Mouse (Mus musculus) MEL (cell line): ENCODE results near the gene Bin2. TPM values are rescaled to one million over a fixed set of nuclear protein-coding genes. Genes with fewer than 3 reads are reported as not detected.

Source experiments
- DNase-seq: peaks from one replicate; pipeline ENCODE4 v3.0.0; 2011; ENCODE audit warnings: low read depth, low spot score
- H3K27ac ChIP-seq: 2 replicates; pipeline ENCODE4 v1.5.1; 2012; ENCODE audit warnings: low read depth, mild to moderate bottlenecking, control low read depth, low read length, moderate library complexity; ENCODE audit not compliant: control insufficient read depth
- H3K27me3 ChIP-seq, 2 experiments: fragments of 150-350 bp in 1 of 2; sonication (generic) in 1 of 2; 2 replicates each; pipeline ENCODE4 v1.6.1; 2012; ENCODE audit warnings: low read length in 2 of 2, mild to moderate bottlenecking in 2 of 2, improper control_type of control experiment in 1 of 2, moderate library complexity in 1 of 2; ENCODE audit not compliant: insufficient read depth in 2 of 2, control insufficient read depth in 1 of 2
- H3K36me3 ChIP-seq, 2 experiments: 2 replicates each; pipeline ENCODE4 v1.6.1; 2012 to 2014; ENCODE audit warnings: low read length in 2 of 2, improper control_type of control experiment in 1 of 2, inconsistent platforms in 1 of 2, mild to moderate bottlenecking in 1 of 2; ENCODE audit not compliant: insufficient read depth in 2 of 2, control insufficient read depth in 1 of 2
- H3K4me1 ChIP-seq, 2 experiments: fragments of 150-350 bp in 1 of 2; sonication (generic) in 1 of 2; 2 replicates each; pipeline ENCODE4 v1.6.1; 2012; ENCODE audit warnings: low read length in 2 of 2, improper control_type of control experiment in 1 of 2, mild to moderate bottlenecking in 1 of 2; ENCODE audit not compliant: insufficient read depth in 2 of 2, control insufficient read depth in 1 of 2
- H3K4me3 ChIP-seq, 2 experiments: fragments of 150-350 bp in 1 of 2; sonication (generic) in 1 of 2; 2 replicates each; pipeline ENCODE4 v1.5.1; 2012; ENCODE audit warnings: low read depth in 2 of 2, low read length in 2 of 2, mild to moderate bottlenecking in 2 of 2, moderate library complexity in 2 of 2, control low read depth in 1 of 2, improper control_type of control experiment in 1 of 2; ENCODE audit not compliant: control insufficient read depth in 1 of 2, insufficient read depth in 1 of 2
- H3K79me2 ChIP-seq: 2 replicates; pipeline ENCODE4 v1.6.1; 2012; ENCODE audit warnings: mild to moderate bottlenecking, low read length, moderate library complexity; ENCODE audit not compliant: control insufficient read depth, poor library complexity, insufficient read depth
- H3K9ac ChIP-seq: 2 replicates; pipeline ENCODE4 v1.6.1; 2012; ENCODE audit warnings: low read depth, mild to moderate bottlenecking, control low read depth, low read length, moderate library complexity; ENCODE audit not compliant: control insufficient read depth, poor library complexity, severe bottlenecking
- H3K9me3 ChIP-seq: fragments of 150-350 bp; sonication (generic); replicated peaks from 2 replicates; pipeline ENCODE4 v1.6.1; 2012; ENCODE audit warnings: mild to moderate bottlenecking, low read length, improper control_type of control experiment, moderate library complexity; ENCODE audit not compliant: insufficient read depth
- CHD1 ChIP-seq: IDR thresholded peaks from 2 replicates; pipeline ENCODE4 v1.6.1; 2012; ENCODE audit warnings: low read depth, mild to moderate bottlenecking, inconsistent platforms, low read length, improper control_type of control experiment
- CHD2 ChIP-seq: IDR thresholded peaks from 2 replicates; pipeline ENCODE4 v1.6.1; 2011; ENCODE audit warnings: low read length, improper control_type of control experiment
- CTCF ChIP-seq, 3 experiments: IDR thresholded peaks in 2 of 3; conservative IDR thresholded peaks in 1 of 3; 2 replicates each; pipeline ENCODE4 v1.5.1; 2011 to 2012; ENCODE audit warnings: low read length in 3 of 3, low read depth in 2 of 3, mild to moderate bottlenecking in 2 of 3, improper control_type of control experiment in 1 of 3, inconsistent platforms in 1 of 3, mixed read lengths in 1 of 3, moderate library complexity in 1 of 3; ENCODE audit not compliant: control insufficient read depth in 1 of 3, insufficient read depth in 1 of 3, poor library complexity in 1 of 3, severe bottlenecking in 1 of 3
- E2F4 ChIP-seq: IDR thresholded peaks from 2 replicates; pipeline ENCODE4 v1.6.1; 2011; ENCODE audit warnings: low read depth, low read length, improper control_type of control experiment, borderline replicate concordance
- EP300 ChIP-seq, 2 experiments: IDR thresholded peaks; 2 replicates each; pipeline ENCODE4 v1.6.1; 2011; ENCODE audit warnings: improper control_type of control experiment in 2 of 2, low read length in 2 of 2, low read depth in 1 of 2, mild to moderate bottlenecking in 1 of 2
- ETS1 ChIP-seq: IDR thresholded peaks from 2 replicates; pipeline ENCODE4 v1.6.1; 2012; ENCODE audit warnings: low read depth, mild to moderate bottlenecking, inconsistent platforms, low read length, improper control_type of control experiment, moderate library complexity
- GABPA ChIP-seq: IDR thresholded peaks from 2 replicates; pipeline ENCODE4 v1.6.1; 2012; ENCODE audit warnings: low read depth, mild to moderate bottlenecking, inconsistent platforms, low read length, improper control_type of control experiment, moderate library complexity
- GATA1 ChIP-seq: IDR thresholded peaks from 2 replicates; pipeline ENCODE4 v1.6.1; 2011; ENCODE audit warnings: low read depth, low read length, improper control_type of control experiment
- HCFC1 ChIP-seq: IDR thresholded peaks from 2 replicates; pipeline ENCODE4 v1.6.1; 2012; ENCODE audit warnings: low read depth, mild to moderate bottlenecking, inconsistent platforms, low read length, improper control_type of control experiment, moderate library complexity
- KAT2A ChIP-seq: conservative IDR thresholded peaks from 2 replicates; pipeline ENCODE4 v1.6.1; 2012; ENCODE audit warnings: low read depth, low read length, improper control_type of control experiment, inconsistent platforms
- MAZ ChIP-seq: IDR thresholded peaks from 2 replicates; pipeline ENCODE4 v1.6.1; 2012; ENCODE audit warnings: low read depth, mild to moderate bottlenecking, inconsistent platforms, low read length, improper control_type of control experiment
- NELFE ChIP-seq: IDR thresholded peaks from 2 replicates; pipeline ENCODE4 v1.6.1; 2011; ENCODE audit warnings: low read depth, low read length, improper control_type of control experiment
- NRF1 ChIP-seq: IDR thresholded peaks from 2 replicates; pipeline ENCODE4 v1.6.1; 2014; ENCODE audit warnings: low read depth, mild to moderate bottlenecking, inconsistent platforms, low read length, improper control_type of control experiment, moderate library complexity; ENCODE audit not compliant: poor library complexity, insufficient read depth, severe bottlenecking
- POLR2AphosphoS2 ChIP-seq: IDR thresholded peaks from 2 replicates; pipeline ENCODE4 v1.6.1; 2011; ENCODE audit warnings: low read length, improper control_type of control experiment
- POLR2AphosphoS5 ChIP-seq: IDR thresholded peaks from 2 replicates; pipeline ENCODE4 v1.6.1; 2012; ENCODE audit warnings: low read depth, borderline replicate concordance, mild to moderate bottlenecking, inconsistent platforms, low read length, moderate library complexity, mixed read lengths
- RAD21 ChIP-seq: IDR thresholded peaks from 2 replicates; pipeline ENCODE4 v1.6.1; 2011; ENCODE audit warnings: mild to moderate bottlenecking, low read depth, low read length, improper control_type of control experiment
- SMC3 ChIP-seq: IDR thresholded peaks from 2 replicates; pipeline ENCODE4 v1.6.1; 2011; ENCODE audit warnings: low read depth, low read length, improper control_type of control experiment
- TBP ChIP-seq: IDR thresholded peaks from 2 replicates; pipeline ENCODE4 v1.8.0; 2011; ENCODE audit warnings: low read depth, low read length, improper control_type of control experiment
- TCF12 ChIP-seq: IDR thresholded peaks from 2 replicates; pipeline ENCODE4 v1.6.1; 2014; ENCODE audit warnings: low read depth, mild to moderate bottlenecking, inconsistent platforms, low read length, improper control_type of control experiment, moderate library complexity
- USF2 ChIP-seq, 2 experiments: IDR thresholded peaks; 2 replicates each; pipeline ENCODE4 v1.6.1; 2011 to 2012; ENCODE audit warnings: improper control_type of control experiment in 2 of 2, low read length in 2 of 2, borderline replicate concordance in 1 of 2, inconsistent platforms in 1 of 2, low read depth in 1 of 2, mild to moderate bottlenecking in 1 of 2; ENCODE audit not compliant: insufficient read depth in 1 of 2
- ZC3H11A ChIP-seq: IDR thresholded peaks from 2 replicates; pipeline ENCODE4 v1.6.1; 2012; ENCODE audit warnings: low read depth, mild to moderate bottlenecking, inconsistent platforms, low read length, improper control_type of control experiment
- ZKSCAN1 ChIP-seq: IDR thresholded peaks from 2 replicates; pipeline ENCODE4 v1.6.1; 2012; ENCODE audit warnings: low read depth, mild to moderate bottlenecking, inconsistent platforms, low read length, improper control_type of control experiment, moderate library complexity
- polyA plus RNA-seq, 2 experiments: library from polyadenylated mRNA; stranded (reverse) in 1 of 2; unstranded in 1 of 2; fragments of >175 nt in 1 of 2; fragments of >200 nt in 1 of 2; gene quantifications; 2 replicates each; pipeline versions ENCODE4 v1.2.1 to v1.2.4; 2012; ENCODE audit warnings: low replicate concordance in 2 of 2, low read depth in 1 of 2; ENCODE audit not compliant: insufficient read length in 2 of 2, insufficient read depth in 1 of 2, missing spikeins in 1 of 2
- total RNA-seq: library from RNA; depleted of rRNA; stranded (reverse); fragments of 300-350 nt; gene quantifications from 2 replicates; pipeline ENCODE4 v1.2.3, GENCODE M21; 2012

Bin2 gene
- total and polyA plus RNA-seq, 3 experiments = 79.9 to 128 (median 106) TPM

DNA sequence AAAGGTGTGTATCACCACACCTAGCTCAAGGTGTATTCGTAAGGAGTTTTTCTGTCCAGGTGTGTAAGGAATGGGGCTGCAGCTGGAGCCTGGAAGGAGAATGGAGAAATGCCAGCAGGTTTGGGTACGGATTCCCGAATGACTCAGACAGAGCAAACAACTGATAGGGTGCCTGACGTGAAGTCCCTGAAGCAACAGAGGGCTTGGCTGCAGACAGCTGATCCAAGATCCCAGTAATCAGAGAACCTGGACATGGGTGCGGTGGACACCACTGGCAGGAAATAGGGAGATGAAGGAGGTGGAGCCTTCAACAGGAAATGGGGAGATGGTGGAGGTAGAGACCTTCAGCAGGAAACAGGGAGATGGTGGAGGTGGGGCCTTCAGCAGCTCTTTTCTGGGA is 37.0 kb downstream of the Bin2 start:
- DNase-seq = no peak
- Histone ChIP-seq H3K27me3 (0 out of 4 replicates have a peak, but pooled peaks cover 0 to 2% of the 10 kb centered on the region in 2 experiments), H3K27ac (no peak overlapping the region), H3K9ac (no peak overlapping the region), H3K4me3 (no peak overlapping the region), H3K36me3 (peaks cover 0 to 16% of the 10 kb centered on the region in 2 experiments; a peak in 2 of 4 replicates), H3K79me2 (no peaks in the 10 kb centered on the region; the same call in 1 of the 2 replicates), H3K9me3 (no peaks in the 10 kb centered on the region), H3K4me1 (peaks cover 4 to 31% of the 10 kb centered on the region in 2 experiments)
- no peak for TF ChIP-seq POLR2AphosphoS2
- no peak for TF ChIP-seq HCFC1
- TF ChIP-seq CTCF (IDR thresholded peaks at IDR 0.05 in 2 of 3, conservative IDR thresholded peaks at IDR 0.05 in 1 of 3; ENCODE audit: control insufficient read depth in 1 of 3, insufficient read depth in 1 of 3, low read depth in 2 of 3, low read length in 3 of 3, poor library complexity in 1 of 3, severe bottlenecking in 1 of 3) = no peak
- no peak for TF ChIP-seq CHD1
- TF ChIP-seq RAD21 = no peak
- no peak for TF ChIP-seq POLR2AphosphoS5
- TF ChIP-seq ZC3H11A = no peak
- no peak for TF ChIP-seq KAT2A
- TF ChIP-seq USF2 (IDR thresholded peaks at IDR 0.05; ENCODE audit: borderline replicate concordance in 1 of 2, insufficient read depth in 1 of 2, low read depth in 1 of 2, low read length in 2 of 2) = no peak
- TF ChIP-seq TCF12 = no peak
- TF ChIP-seq E2F4 = no peak
- no peak for TF ChIP-seq ZKSCAN1
- no peak for TF ChIP-seq CHD2
- no peak for TF ChIP-seq GABPA
- TF ChIP-seq MAZ = no peak
- no peak for TF ChIP-seq EP300 (IDR thresholded peaks at IDR 0.05; ENCODE audit: low read depth in 1 of 2, low read length in 2 of 2)
- no peak for TF ChIP-seq ETS1
- no peak for TF ChIP-seq NELFE
- TF ChIP-seq GATA1 = no peak
- no peak for TF ChIP-seq SMC3

DNA sequence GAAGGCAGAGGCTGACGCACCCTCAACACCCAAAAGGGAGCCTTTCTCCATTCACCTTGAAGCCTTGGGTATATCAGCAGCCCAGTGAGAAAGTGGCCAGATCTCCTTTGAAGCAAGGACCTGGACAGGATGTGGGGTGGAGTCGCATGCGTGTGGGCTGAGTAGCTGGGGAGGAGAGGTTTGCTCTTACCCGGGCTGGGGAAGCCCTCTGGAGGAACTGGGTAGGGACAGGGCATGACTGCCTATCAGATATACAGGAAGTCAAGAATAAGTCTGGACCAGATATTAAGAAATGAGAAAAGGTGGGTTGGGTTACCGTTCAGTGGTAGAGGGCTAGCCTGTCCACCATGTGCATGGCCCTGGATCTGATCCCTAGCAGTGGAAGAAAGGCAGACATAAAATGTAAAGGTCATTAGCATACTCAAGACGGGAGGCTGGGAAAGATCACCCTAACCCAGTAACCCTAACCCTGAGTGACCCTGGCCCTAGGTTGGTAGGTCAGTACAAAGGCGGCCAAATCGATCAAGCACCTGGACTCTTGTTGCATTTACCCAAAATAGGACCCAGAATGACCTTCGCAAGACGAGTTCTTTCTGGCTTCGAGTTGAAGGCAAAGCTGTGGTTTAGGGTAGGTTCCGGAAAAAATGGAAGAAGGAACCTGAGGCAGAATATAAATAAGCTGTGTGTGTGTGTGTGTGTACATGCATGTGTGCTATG is 37.7 kb downstream of the Bin2 start:
- no peak overlapping the region for H3K4me3 ChIP-seq
- no peaks in the 10 kb centered on the region for H3K79me2 ChIP-seq
- H3K9me3 ChIP-seq = no peaks in the 10 kb centered on the region
- TF ChIP-seq GATA1 = no peak
- no peak for TF ChIP-seq CTCF (IDR thresholded peaks at IDR 0.05 in 2 of 3, conservative IDR thresholded peaks at IDR 0.05 in 1 of 3; ENCODE audit: control insufficient read depth in 1 of 3, insufficient read depth in 1 of 3, low read depth in 2 of 3, low read length in 3 of 3, poor library complexity in 1 of 3, severe bottlenecking in 1 of 3)
- no peak; the same call in 1 of the 2 replicates for TF ChIP-seq TBP
- TF ChIP-seq NRF1 = 0 out of 2 replicates have a peak, but pooled peaks have one; percentile 17
- TF ChIP-seq ZKSCAN1 = no peak
- no peak overlapping the region for H3K27ac ChIP-seq
- peaks cover 4 to 29% of the 10 kb centered on the region in 2 experiments for H3K4me1 ChIP-seq
- no peak overlapping the region for H3K9ac ChIP-seq
- H3K27me3 ChIP-seq = 0 out of 4 replicates have a peak, but pooled peaks cover 0 to 2% of the 10 kb centered on the region in 2 experiments
- H3K36me3 ChIP-seq = peaks cover 0 to 20% of the 10 kb centered on the region in 2 experiments; a peak in 2 of 4 replicates
- DNase-seq = peak; percentile 47
